Mouse (Mus musculus): ENCODE data around the gene Pex10. TPM values are rescaled to one million over a fixed set of nuclear protein-coding genes. Genes with fewer than 3 reads are reported as not detected.

Gene Pex10
- polyA plus RNA-seq, 1 experiment from 2014 or later = 20.6 TPM

DNA sequence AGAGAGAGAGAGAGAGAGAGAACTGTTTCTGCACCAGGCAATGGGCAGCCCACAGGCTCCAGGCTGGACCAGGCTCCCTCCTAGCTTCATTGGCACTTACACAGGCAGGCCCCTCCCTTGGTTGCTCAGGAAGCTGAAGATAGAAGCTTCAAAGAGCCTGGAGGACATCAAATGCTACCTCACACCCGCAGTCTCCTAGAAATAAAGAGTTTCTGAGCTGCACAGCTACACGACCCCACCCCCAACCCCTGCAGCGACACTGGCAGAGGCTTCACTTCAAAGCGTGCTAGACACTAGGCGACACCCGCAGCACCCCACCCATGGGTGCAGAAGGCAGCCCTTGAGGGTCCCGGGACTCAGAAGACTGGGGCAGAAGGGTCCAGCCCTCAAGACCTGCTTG lies 16.7 kb upstream of the Pex10 start:
- 79% methylated on average over 7 of the region's 7 CpGs for WGBS
- ATAC-seq = no peak
- H3K4me3 ChIP-seq (ENCODE audit: low read length) = no peak overlapping the region

DNA sequence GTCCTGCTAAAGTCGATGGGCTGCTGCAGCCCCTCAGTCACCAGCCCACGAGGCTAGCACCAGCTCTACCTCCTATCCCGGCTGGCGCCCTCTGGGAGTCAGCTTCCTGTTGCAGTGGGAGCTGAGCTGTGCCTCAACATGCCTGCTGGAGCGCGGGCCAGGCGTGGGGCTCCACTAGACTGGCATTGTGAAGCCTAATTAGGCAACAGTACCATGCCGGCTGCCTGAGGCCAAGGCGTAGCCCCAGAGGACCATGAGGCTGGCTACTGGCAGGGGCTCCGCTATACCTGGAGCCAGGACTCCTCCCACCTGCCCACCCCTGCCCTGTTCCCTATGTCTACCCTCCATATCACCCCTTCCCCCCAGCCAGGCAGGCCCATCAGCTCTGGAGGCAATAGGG lies 10.1 kb upstream of the Pex10 start, which contains the start of gene Plch2:
TSS of gene Plch2 (minus strand) at position 61 of the 400 bp plus-strand sequence.
- no peaks in the 10 kb centered on the region for H3K27me3 ChIP-seq (replicated peaks; ENCODE audit: control insufficient read depth, insufficient read depth, low read length)
- no peak within 1 kb of the TSS for H3K4me3 ChIP-seq (ENCODE audit: low read length)
- no peaks in the 10 kb centered on the region for H3K9me3 ChIP-seq (ENCODE audit: control insufficient read depth, low read length)
- 61% methylated on average over 10 of the region's 10 CpGs for whole genome bisulfite sequencing
- H3K27ac ChIP-seq (ENCODE audit: low read depth, low read length) = no peak within 1 kb of the TSS
- no peaks in the 10 kb centered on the region for H3K36me3 ChIP-seq (ENCODE audit: control insufficient read depth, insufficient read depth, low read length)
- no peaks in the 10 kb centered on the region; the same call in 1 of the 2 replicates for H3K4me1 ChIP-seq (ENCODE audit: control insufficient read depth, insufficient read depth, low read depth, low read length)
- peak; percentile 28; the same call in 1 of the 2 replicates for ATAC-seq
- H3K9ac ChIP-seq (ENCODE audit: low read depth, low read length) = no peak within 1 kb of the TSS
- H3K4me2 ChIP-seq (ENCODE audit: low read length) = no peak within 1 kb of the TSS

More for the DNA sequence above, 16.7 kb upstream of the Pex10 start:
- Histone ChIP-seq H3K4me1 (ENCODE audit: control insufficient read depth, insufficient read depth, low read depth, low read length) (no peaks in the 10 kb centered on the region), H3K4me2 (ENCODE audit: low read length) (no peak overlapping the region), H3K9ac (ENCODE audit: low read depth, low read length) (no peak overlapping the region), H3K36me3 (ENCODE audit: control insufficient read depth, insufficient read depth, low read length) (no peaks in the 10 kb centered on the region), H3K9me3 (ENCODE audit: control insufficient read depth, low read length) (no peaks in the 10 kb centered on the region), H3K27me3 (replicated peaks; ENCODE audit: control insufficient read depth, insufficient read depth, low read length) (no peaks in the 10 kb centered on the region), H3K27ac (ENCODE audit: low read depth, low read length) (no peak overlapping the region)

DNA sequence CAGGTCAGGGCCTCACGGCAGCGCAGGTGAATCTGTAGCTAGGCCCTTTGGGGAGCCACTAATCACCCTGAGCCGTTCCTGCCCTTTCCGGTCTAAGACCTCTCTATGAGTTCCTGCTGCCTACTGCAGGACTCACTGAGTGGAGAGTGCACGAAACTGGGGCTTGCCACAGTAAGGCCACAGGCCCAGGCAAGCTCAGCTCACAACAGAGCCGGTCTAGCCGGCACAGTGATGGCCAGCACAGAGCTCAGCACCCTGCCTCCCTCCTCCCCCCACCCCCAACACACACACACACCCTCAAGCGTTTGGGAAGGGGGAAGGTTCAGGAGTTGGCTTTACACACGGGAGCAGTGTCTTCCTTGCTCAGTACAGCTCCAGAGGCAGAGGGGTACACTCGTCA lies 8.5 kb upstream of the Pex10 start:
- Histone ChIP-seq H3K4me3 (ENCODE audit: low read length) (no peak overlapping the region), H3K9me3 (ENCODE audit: control insufficient read depth, low read length) (no peaks in the 10 kb centered on the region), H3K36me3 (ENCODE audit: control insufficient read depth, insufficient read depth, low read length) (no peaks in the 10 kb centered on the region), H3K9ac (ENCODE audit: low read depth, low read length) (no peak overlapping the region), H3K4me2 (ENCODE audit: low read length) (no peak overlapping the region), H3K4me1 (ENCODE audit: control insufficient read depth, insufficient read depth, low read depth, low read length) (no peaks in the 10 kb centered on the region; the same call in 1 of the 2 replicates), H3K27me3 (replicated peaks; ENCODE audit: control insufficient read depth, insufficient read depth, low read length) (no peaks in the 10 kb centered on the region), H3K27ac (ENCODE audit: low read depth, low read length) (no peak overlapping the region)
- WGBS = 51% methylated on average over 10 of the region's 10 CpGs
- ATAC-seq = no peak

DNA sequence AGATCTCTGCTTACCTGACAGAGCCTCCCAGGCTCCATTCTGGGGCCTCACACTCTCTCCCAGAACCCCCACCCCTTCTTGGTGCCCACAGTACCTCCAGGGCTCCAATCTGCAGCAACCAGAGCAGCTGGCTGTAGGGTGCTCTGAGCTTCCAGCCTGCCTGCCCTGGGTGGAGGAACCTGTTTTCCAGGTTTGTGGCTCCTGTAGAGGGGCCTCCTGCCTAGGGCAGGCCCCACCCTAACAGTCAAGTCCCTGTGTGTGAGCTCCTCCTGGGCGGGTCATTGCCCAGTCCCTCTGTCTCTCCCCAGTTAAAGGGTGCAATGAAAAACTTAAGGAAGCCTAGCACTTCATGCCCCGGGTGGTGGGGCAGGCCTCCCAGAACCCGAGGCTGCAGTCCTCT lies 2.9 kb upstream of the Pex10 start:
- no peak overlapping the region for H3K9ac ChIP-seq (ENCODE audit: low read depth, low read length)
- no peak for ATAC-seq

DNA sequence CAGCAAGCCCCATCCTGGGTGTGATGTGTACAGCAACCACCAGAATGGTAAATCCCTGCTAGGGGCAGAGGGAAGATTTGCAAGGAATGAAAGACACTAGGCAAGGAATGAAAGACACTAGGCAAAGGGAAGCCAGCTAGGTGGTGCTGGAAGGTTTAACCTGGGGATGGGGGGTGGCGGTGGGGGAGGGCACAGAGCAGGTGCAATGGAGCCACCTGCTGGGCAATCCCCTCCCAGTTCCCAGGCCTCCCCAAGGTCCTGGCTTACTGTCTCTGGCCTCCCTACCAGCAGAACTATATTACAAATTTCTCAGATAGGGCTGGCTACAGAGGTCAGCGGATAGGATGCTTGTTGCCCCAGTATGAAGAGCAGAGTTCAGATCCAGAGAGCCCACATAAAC lies 2.3 kb upstream of the Pex10 start:
- Histone ChIP-seq H3K4me2 (ENCODE audit: low read length) (no peak overlapping the region), H3K9me3 (ENCODE audit: control insufficient read depth, low read length) (no peaks in the 10 kb centered on the region), H3K36me3 (ENCODE audit: control insufficient read depth, insufficient read depth, low read length) (peaks cover 8% of the 10 kb centered on the region), H3K4me1 (ENCODE audit: control insufficient read depth, insufficient read depth, low read depth, low read length) (peaks cover 14% of the 10 kb centered on the region), H3K4me3 (ENCODE audit: low read length) (no peak overlapping the region), H3K9ac (ENCODE audit: low read depth, low read length) (no peak overlapping the region), H3K27me3 (replicated peaks; ENCODE audit: control insufficient read depth, insufficient read depth, low read length) (no peaks in the 10 kb centered on the region), H3K27ac (ENCODE audit: low read depth, low read length) (no peak overlapping the region)
- WGBS = 75% methylated on average over 2 of the region's 2 CpGs
- ATAC-seq = no peak

More for the DNA sequence above, 2.9 kb upstream of the Pex10 start:
- no peaks in the 10 kb centered on the region for H3K27me3 ChIP-seq (replicated peaks; ENCODE audit: control insufficient read depth, insufficient read depth, low read length)
- H3K4me1 ChIP-seq (ENCODE audit: control insufficient read depth, insufficient read depth, low read depth, low read length) = peaks cover 14% of the 10 kb centered on the region
- H3K36me3 ChIP-seq (ENCODE audit: control insufficient read depth, insufficient read depth, low read length) = peaks cover 5% of the 10 kb centered on the region
- WGBS = 35% methylated on average over 3 of the region's 3 CpGs
- no peak overlapping the region for H3K27ac ChIP-seq (ENCODE audit: low read depth, low read length)
- H3K4me2 ChIP-seq (ENCODE audit: low read length) = no peak overlapping the region
- no peaks in the 10 kb centered on the region for H3K9me3 ChIP-seq (ENCODE audit: control insufficient read depth, low read length)
- no peak overlapping the region for H3K4me3 ChIP-seq (ENCODE audit: low read length)

DNA sequence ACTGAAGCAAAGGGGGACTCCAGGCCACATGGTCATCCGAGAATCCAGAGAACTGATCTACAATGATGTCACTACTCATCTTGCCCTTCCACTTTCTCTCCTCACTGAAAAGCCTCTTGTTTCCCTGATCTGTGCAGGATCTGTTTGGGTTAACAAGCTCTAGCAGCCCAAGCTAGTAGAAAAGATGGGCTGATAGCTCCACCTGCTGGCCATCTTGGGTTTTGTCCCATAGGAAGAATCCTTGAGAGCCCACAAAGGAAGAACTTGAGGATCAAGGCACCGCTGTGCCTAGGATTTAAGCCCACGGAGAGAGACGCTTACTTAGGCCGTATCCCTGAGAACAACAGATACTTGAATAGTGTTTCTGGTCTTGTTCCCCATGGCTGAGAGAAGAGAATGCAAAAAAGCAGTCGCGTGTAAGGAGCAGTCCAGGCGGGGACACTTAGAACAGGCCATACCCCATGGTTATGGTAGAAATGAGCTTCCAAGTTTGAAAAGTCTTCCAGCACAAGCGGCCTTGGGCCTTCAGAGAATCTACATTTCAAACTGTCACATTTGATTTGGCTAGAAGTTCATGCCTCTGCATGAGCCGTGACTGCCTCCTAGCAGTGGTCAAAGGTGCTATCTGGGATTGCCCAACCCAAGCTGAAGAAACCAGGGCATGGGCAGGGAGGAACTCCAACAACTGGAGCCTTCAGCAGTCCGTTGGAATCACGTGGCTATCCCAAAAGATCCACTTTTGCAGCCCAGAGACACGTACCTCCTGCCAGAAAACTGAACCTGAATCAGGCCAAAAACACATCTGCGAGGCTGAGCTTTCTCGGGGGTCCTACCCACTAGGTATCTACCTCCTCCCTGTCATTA lies 614 bp upstream of the Pex10 start:
- H3K4me3 ChIP-seq (ENCODE audit: low read length) = peak overlapping the region; percentile 75
- peak overlapping the region; percentile 86 for H3K4me2 ChIP-seq (ENCODE audit: low read length)
- ATAC-seq = peak; percentile 57
- 4% methylated on average over 15 of the region's 15 CpGs for WGBS
- peaks cover 14% of the 10 kb centered on the region for H3K4me1 ChIP-seq (ENCODE audit: control insufficient read depth, insufficient read depth, low read depth, low read length)
- no peaks in the 10 kb centered on the region for H3K9me3 ChIP-seq (ENCODE audit: control insufficient read depth, low read length)
- H3K36me3 ChIP-seq (ENCODE audit: control insufficient read depth, insufficient read depth, low read length) = peaks cover 20% of the 10 kb centered on the region
- peak overlapping the region; percentile 47 for H3K9ac ChIP-seq (ENCODE audit: low read depth, low read length)
- H3K27ac ChIP-seq (ENCODE audit: low read depth, low read length) = peak overlapping the region; percentile 67
- H3K27me3 ChIP-seq (replicated peaks; ENCODE audit: control insufficient read depth, insufficient read depth, low read length) = no peaks in the 10 kb centered on the region

DNA sequence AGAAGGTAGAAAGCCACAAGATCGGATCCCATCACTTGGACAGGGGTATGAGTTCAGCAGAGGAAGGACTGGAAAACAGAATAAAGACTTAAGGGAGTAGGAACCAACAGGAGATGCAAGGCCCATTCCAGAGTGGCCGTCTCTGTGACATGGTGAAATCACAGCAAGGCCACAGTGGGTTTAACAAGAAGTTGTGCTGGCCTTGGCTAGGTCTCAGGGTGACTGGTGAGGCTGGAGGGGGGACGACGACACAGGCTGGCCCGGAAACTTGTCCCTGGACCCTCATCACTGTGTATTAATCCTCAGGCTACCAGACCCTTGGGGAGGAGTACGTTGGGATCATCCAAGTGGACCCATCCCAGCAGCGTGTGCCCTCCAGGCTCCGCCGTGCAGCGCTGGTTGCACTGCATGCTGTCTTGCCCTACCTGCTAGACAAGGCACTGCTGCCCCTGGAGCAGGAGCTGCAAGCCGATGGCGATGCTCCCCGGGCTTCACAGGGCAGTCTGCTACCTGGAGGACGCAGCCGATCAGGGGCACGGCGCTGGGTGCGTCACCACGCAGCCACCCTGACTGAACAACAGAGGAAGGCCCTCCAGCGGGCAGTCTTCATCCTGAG lies 1.6 kb downstream of the Pex10 start:
- Histone ChIP-seq H3K4me2 (ENCODE audit: low read length) (no peak overlapping the region), H3K36me3 (ENCODE audit: control insufficient read depth, insufficient read depth, low read length) (peaks cover 31% of the 10 kb centered on the region), H3K4me3 (ENCODE audit: low read length) (no peak overlapping the region), H3K9me3 (ENCODE audit: control insufficient read depth, low read length) (no peaks in the 10 kb centered on the region), H3K9ac (ENCODE audit: low read depth, low read length) (peak overlapping the region; percentile 24; the same call in 1 of the 2 replicates), H3K4me1 (ENCODE audit: control insufficient read depth, insufficient read depth, low read depth, low read length) (peaks cover 14% of the 10 kb centered on the region), H3K27me3 (replicated peaks; ENCODE audit: control insufficient read depth, insufficient read depth, low read length) (no peaks in the 10 kb centered on the region), H3K27ac (ENCODE audit: low read depth, low read length) (no peak overlapping the region)
- no peak for ATAC-seq
- 95% methylated on average over 20 of the region's 20 CpGs for WGBS

DNA sequence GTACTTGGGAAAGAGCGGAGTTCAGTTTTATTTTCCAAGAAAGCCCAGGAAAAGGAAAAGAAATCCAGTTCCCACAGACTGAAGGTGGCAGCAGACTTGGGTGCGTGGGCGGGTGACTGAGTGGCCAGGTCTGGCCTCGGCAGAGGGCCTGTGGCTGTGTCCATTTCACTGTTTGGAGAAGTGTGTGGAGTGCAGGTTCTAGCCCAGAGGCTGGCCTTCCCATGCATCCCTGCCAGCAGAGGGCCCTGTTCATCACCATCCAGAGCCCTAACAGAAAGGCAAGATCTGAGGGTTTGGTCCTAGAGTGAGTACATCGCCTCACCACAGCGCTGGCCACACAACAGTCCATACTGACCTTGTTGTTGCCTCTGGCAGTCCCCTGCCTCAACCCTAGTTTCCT lies 2.4 kb downstream of the Pex10 start:
- WGBS = 84% methylated on average over 6 of the region's 6 CpGs
- Histone ChIP-seq H3K4me2 (ENCODE audit: low read length) (no peak overlapping the region), H3K36me3 (ENCODE audit: control insufficient read depth, insufficient read depth, low read length) (peaks cover 36% of the 10 kb centered on the region)

DNA sequence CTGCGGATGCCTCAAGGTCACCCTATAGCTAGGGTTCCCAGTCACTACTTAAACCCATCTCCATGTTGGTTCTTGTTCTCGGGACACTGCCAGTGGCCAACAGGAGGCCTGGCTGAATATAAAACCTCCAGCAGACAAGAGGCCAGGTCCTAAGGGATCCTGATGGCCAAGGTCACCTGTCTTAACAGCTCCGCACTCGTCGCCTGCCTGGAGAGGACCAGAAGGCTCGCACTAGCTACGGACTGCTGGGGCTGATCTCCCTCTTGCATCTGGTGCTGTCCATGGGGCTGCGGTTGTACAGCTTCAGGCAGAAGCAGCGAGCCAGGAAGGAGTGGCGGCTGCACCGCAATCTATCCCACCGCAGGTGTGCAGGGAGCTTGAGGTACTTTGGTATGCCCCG lies 3.4 kb downstream of the Pex10 start:
- 94% methylated on average over 13 of the region's 13 CpGs for WGBS
- H3K36me3 ChIP-seq (ENCODE audit: control insufficient read depth, insufficient read depth, low read length) = peaks cover 42% of the 10 kb centered on the region
- H3K4me3 ChIP-seq (ENCODE audit: low read length) = no peak overlapping the region
- H3K4me2 ChIP-seq (ENCODE audit: low read length) = no peak overlapping the region
- H3K27me3 ChIP-seq (replicated peaks; ENCODE audit: control insufficient read depth, insufficient read depth, low read length) = no peaks in the 10 kb centered on the region
- H3K4me1 ChIP-seq (ENCODE audit: control insufficient read depth, insufficient read depth, low read depth, low read length) = peaks cover 14% of the 10 kb centered on the region
- H3K9ac ChIP-seq (ENCODE audit: low read depth, low read length) = no peak overlapping the region
- no peak overlapping the region for H3K27ac ChIP-seq (ENCODE audit: low read depth, low read length)
- no peak for ATAC-seq
- no peaks in the 10 kb centered on the region for H3K9me3 ChIP-seq (ENCODE audit: control insufficient read depth, low read length)

More for the DNA sequence above, 2.4 kb downstream of the Pex10 start:
- H3K4me3 ChIP-seq (ENCODE audit: low read length) = no peak overlapping the region
- no peak overlapping the region for H3K27ac ChIP-seq (ENCODE audit: low read depth, low read length)
- H3K9ac ChIP-seq (ENCODE audit: low read depth, low read length) = no peak overlapping the region
- H3K27me3 ChIP-seq (replicated peaks; ENCODE audit: control insufficient read depth, insufficient read depth, low read length) = no peaks in the 10 kb centered on the region
- H3K9me3 ChIP-seq (ENCODE audit: control insufficient read depth, low read length) = no peaks in the 10 kb centered on the region
- peaks cover 14% of the 10 kb centered on the region for H3K4me1 ChIP-seq (ENCODE audit: control insufficient read depth, insufficient read depth, low read depth, low read length)
- no peak for ATAC-seq

Measured in hindbrain, embryonic 16.5 days (tissue).